Mouse (Mus musculus): ENCODE measurements at regions not wholly inside any gene's neighbourhood (a gene's known extent, or its start where the extent isn't known, plus 50 kb on each side); places are given as distances from the start of the nearest gene placed in this dataset.

GRCm38 (mm10) chr13:10741391-10741790, 380.7 kb upstream of the Chrm3 start:
- no peak overlapping the region for H3K4me3 ChIP-seq
- no peak overlapping the region for H3K4me2 ChIP-seq
- no peaks in the 10 kb centered on the region for H3K9me3 ChIP-seq
- ATAC-seq (ENCODE audit: low FRiP score, low read depth), result no peak
- no peaks in the 10 kb centered on the region for H3K36me3 ChIP-seq
- H3K4me1 ChIP-seq (replicated peaks), result no peaks in the 10 kb centered on the region
- no peak overlapping the region for H3K27ac ChIP-seq (replicated peaks)
- H3K9ac ChIP-seq, result no peak overlapping the region
- WGBS, result 92% methylated on average over 2 of the region's 2 CpGs
- H3K27me3 ChIP-seq, result no peaks in the 10 kb centered on the region

- WGBS, result 58% methylated on average over 3 of the region's 3 CpGs
- no peaks in the 10 kb centered on the region for H3K9me3 ChIP-seq
- no peak overlapping the region for H3K27ac ChIP-seq (replicated peaks)
- H3K4me2 ChIP-seq, result no peak overlapping the region
- H3K9ac ChIP-seq, result no peak overlapping the region
- H3K27me3 ChIP-seq, result no peaks in the 10 kb centered on the region
- no peaks in the 10 kb centered on the region for H3K4me1 ChIP-seq (replicated peaks)
- H3K36me3 ChIP-seq, result no peaks in the 10 kb centered on the region
- ATAC-seq (ENCODE audit: low FRiP score, low read depth), result no peak
- no peak overlapping the region for H3K4me3 ChIP-seq
Observed at GRCm38 (mm10) chr13:10725745-10726171, 365.1 kb upstream of the Chrm3 start.

- no peak overlapping the region for H3K4me2 ChIP-seq
- H3K9me3 ChIP-seq, result no peaks in the 10 kb centered on the region
- H3K9ac ChIP-seq, result no peak overlapping the region
- WGBS, result 67% methylated on average over 5 of the region's 5 CpGs
- H3K27ac ChIP-seq (replicated peaks), result no peak overlapping the region
- ATAC-seq (ENCODE audit: low FRiP score, low read depth), result no peak
- no peaks in the 10 kb centered on the region for H3K27me3 ChIP-seq
- no peaks in the 10 kb centered on the region for H3K36me3 ChIP-seq
- no peaks in the 10 kb centered on the region for H3K4me1 ChIP-seq (replicated peaks)
- H3K4me3 ChIP-seq, result no peak overlapping the region
Observed at GRCm38 (mm10) chr13:10725335-10725734, 364.7 kb upstream of the Chrm3 start.

GRCm38 (mm10) chr13:10720639-10721038, 360.0 kb upstream of the Chrm3 start:
- WGBS, result 92% methylated on average over 3 of the region's 3 CpGs

GRCm38 (mm10) chr13:10711451-10711850, 350.8 kb upstream of the Chrm3 start:
- ATAC-seq (ENCODE audit: low FRiP score, low read depth), result no peak
- Histone ChIP-seq H3K4me2 (no peak overlapping the region), H3K9ac (no peak overlapping the region), H3K27me3 (no peaks in the 10 kb centered on the region), H3K27ac (replicated peaks) (no peak overlapping the region), H3K4me3 (no peak overlapping the region), H3K9me3 (no peaks in the 10 kb centered on the region), H3K4me1 (replicated peaks) (no peaks in the 10 kb centered on the region), H3K36me3 (no peaks in the 10 kb centered on the region)
- 75% methylated on average over 5 of the region's 5 CpGs for WGBS

More at GRCm38 (mm10) chr13:10720639-10721038, 360.0 kb upstream of the Chrm3 start:
- H3K4me2 ChIP-seq, result no peak overlapping the region
- H3K4me1 ChIP-seq (replicated peaks), result no peaks in the 10 kb centered on the region
- no peaks in the 10 kb centered on the region for H3K36me3 ChIP-seq
- no peak overlapping the region for H3K9ac ChIP-seq
- H3K27me3 ChIP-seq, result no peaks in the 10 kb centered on the region
- H3K4me3 ChIP-seq, result no peak overlapping the region
- no peak for ATAC-seq (ENCODE audit: low FRiP score, low read depth)
- H3K27ac ChIP-seq (replicated peaks), result no peak overlapping the region
- H3K9me3 ChIP-seq, result no peaks in the 10 kb centered on the region

GRCm38 (mm10) chr13:10710909-10711308, 350.3 kb upstream of the Chrm3 start:
- Histone ChIP-seq H3K27me3 (no peaks in the 10 kb centered on the region), H3K4me1 (replicated peaks) (no peaks in the 10 kb centered on the region), H3K36me3 (no peaks in the 10 kb centered on the region), H3K27ac (replicated peaks) (no peak overlapping the region), H3K4me2 (no peak overlapping the region), H3K9me3 (no peaks in the 10 kb centered on the region), H3K4me3 (no peak overlapping the region), H3K9ac (no peak overlapping the region)
- no peak for ATAC-seq (ENCODE audit: low FRiP score, low read depth)
- WGBS, result 80% methylated on average over 4 of the region's 4 CpGs

GRCm38 (mm10) chr13:10697146-10697545, 336.5 kb upstream of the Chrm3 start:
- no peak for ATAC-seq (ENCODE audit: low FRiP score, low read depth)
- no peak overlapping the region for H3K27ac ChIP-seq (replicated peaks)
- WGBS, result 91% methylated on average over 5 of the region's 5 CpGs
- no peaks in the 10 kb centered on the region for H3K36me3 ChIP-seq
- no peak overlapping the region for H3K9ac ChIP-seq
- no peaks in the 10 kb centered on the region for H3K4me1 ChIP-seq (replicated peaks)
- H3K4me3 ChIP-seq, result no peak overlapping the region
- H3K27me3 ChIP-seq, result no peaks in the 10 kb centered on the region
- H3K9me3 ChIP-seq, result no peaks in the 10 kb centered on the region
- no peak overlapping the region for H3K4me2 ChIP-seq

- no peaks in the 10 kb centered on the region for H3K9me3 ChIP-seq
- H3K4me3 ChIP-seq, result no peak overlapping the region
- H3K36me3 ChIP-seq, result no peaks in the 10 kb centered on the region
- H3K4me2 ChIP-seq, result no peak overlapping the region
- no peaks in the 10 kb centered on the region for H3K27me3 ChIP-seq
- H3K27ac ChIP-seq (replicated peaks), result no peak overlapping the region
- no peak for ATAC-seq (ENCODE audit: low FRiP score, low read depth)
- 83% methylated on average over 1 of the region's 1 CpGs for WGBS
- H3K9ac ChIP-seq, result no peak overlapping the region
- H3K4me1 ChIP-seq (replicated peaks), result no peaks in the 10 kb centered on the region
Observed at GRCm38 (mm10) chr13:10696181-10696977, 335.7 kb upstream of the Chrm3 start.

- Histone ChIP-seq H3K27ac (replicated peaks) (no peak overlapping the region), H3K9ac (no peak overlapping the region), H3K27me3 (no peaks in the 10 kb centered on the region), H3K4me1 (replicated peaks) (no peaks in the 10 kb centered on the region), H3K9me3 (no peaks in the 10 kb centered on the region), H3K4me3 (no peak overlapping the region), H3K4me2 (no peak overlapping the region), H3K36me3 (no peaks in the 10 kb centered on the region)
- WGBS, result 30% methylated on average over 2 of the region's 2 CpGs
- no peak for ATAC-seq (ENCODE audit: low FRiP score, low read depth)
Observed at GRCm38 (mm10) chr13:10691307-10691706, 330.7 kb upstream of the Chrm3 start.

- Histone ChIP-seq H3K9ac (no peak overlapping the region), H3K36me3 (no peaks in the 10 kb centered on the region), H3K27ac (replicated peaks) (no peak overlapping the region), H3K4me2 (no peak overlapping the region), H3K4me3 (no peak overlapping the region), H3K4me1 (replicated peaks) (no peaks in the 10 kb centered on the region), H3K27me3 (no peaks in the 10 kb centered on the region), H3K9me3 (no peaks in the 10 kb centered on the region)
- no peak for ATAC-seq (ENCODE audit: low FRiP score, low read depth)
- WGBS, result 77% methylated on average over 5 of the region's 5 CpGs
Observed at GRCm38 (mm10) chr13:10687379-10687778, 326.7 kb upstream of the Chrm3 start.

- no peaks in the 10 kb centered on the region for H3K36me3 ChIP-seq
- no peak overlapping the region for H3K4me2 ChIP-seq
- peak overlapping the region; percentile 6; the same call in 1 of the 2 replicates for H3K27ac ChIP-seq (replicated peaks)
- H3K4me3 ChIP-seq, result no peak overlapping the region
- 46% methylated on average over 2 of the region's 2 CpGs for WGBS
- H3K4me1 ChIP-seq (replicated peaks), result no peaks in the 10 kb centered on the region
- H3K27me3 ChIP-seq, result no peaks in the 10 kb centered on the region
- H3K9ac ChIP-seq, result no peak overlapping the region
- ATAC-seq (ENCODE audit: low FRiP score, low read depth), result peak; percentile 69; the same call in 1 of the 2 replicates
- H3K9me3 ChIP-seq, result no peaks in the 10 kb centered on the region
Observed at GRCm38 (mm10) chr13:10654086-10654422, 293.4 kb upstream of the Chrm3 start.

GRCm38 (mm10) chr13:10653376-10654085, 292.9 kb upstream of the Chrm3 start:
- Histone ChIP-seq H3K4me1 (replicated peaks) (no peaks in the 10 kb centered on the region), H3K27ac (replicated peaks) (peak overlapping the region; percentile 8; the same call in 1 of the 2 replicates), H3K9me3 (no peaks in the 10 kb centered on the region), H3K4me3 (no peak overlapping the region), H3K36me3 (no peaks in the 10 kb centered on the region), H3K4me2 (no peak overlapping the region), H3K9ac (no peak overlapping the region), H3K27me3 (no peaks in the 10 kb centered on the region)
- WGBS, result 58% methylated on average over 9 of the region's 9 CpGs
- peak; percentile 91 for ATAC-seq (ENCODE audit: low FRiP score, low read depth)

All from hindbrain, embryonic 15.5 days (tissue).